Comparison of ENCODE assay signal across 8 mouse cellular contexts in the genomic region with DNA sequence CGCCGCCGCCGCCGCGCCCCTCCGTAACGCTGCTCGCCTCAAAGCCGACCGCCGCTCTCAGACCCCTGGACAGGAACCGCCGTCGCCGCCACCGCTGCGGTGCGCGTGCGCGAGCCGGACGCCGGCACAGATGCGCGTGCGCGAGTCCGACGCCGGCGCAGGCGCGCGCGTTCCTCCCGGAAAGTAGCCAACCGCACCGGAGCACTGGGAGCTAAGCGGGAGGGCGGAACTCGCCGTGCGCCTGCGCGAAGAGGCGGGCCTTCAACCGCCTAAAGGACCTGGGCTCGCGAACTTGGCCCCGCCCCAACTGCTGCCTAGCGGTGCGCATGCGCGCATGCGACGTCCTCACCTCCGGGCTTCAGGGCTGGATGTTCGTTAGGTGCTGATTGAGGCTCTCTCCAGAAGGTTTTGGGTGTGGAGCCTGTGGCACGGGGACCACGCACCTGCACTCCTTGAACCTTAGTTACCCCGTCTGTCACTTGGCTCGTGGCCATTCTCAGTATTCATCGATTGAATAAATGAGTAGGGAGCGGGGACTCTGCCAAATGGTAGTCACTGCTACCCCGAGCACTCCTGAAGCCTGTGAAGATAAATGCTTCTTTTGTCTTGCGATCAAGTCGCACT. TPM values are rescaled to one million over a fixed set of nuclear protein-coding genes. Genes with fewer than 3 reads are reported as not detected.
DNase-seq lines count a peak whose midpoint lies in the region; ATAC-seq lines count a peak whose summit lies in the region.

A gene (minus strand): TSS at position 85 of the 624 bp plus-strand sequence.

- peak within 1 kb of the TSS; percentile 99 for H3K4me3 ChIP-seq in lung, embryonic 16.5 days (ENCODE audit: low read length)

- peak; percentile 81 for DNase-seq in MEL-GATA-1-ER (ENCODE audit: extremely low read depth, low read depth)
- peak; percentile 100 for DNase-seq in cerebellum, adult 8-10 months
- DNase-seq in forelimb bud, embryonic 11.5 days (ENCODE audit: low read depth, low spot score) = peak; percentile 99
- peak; percentile 94 for DNase-seq in layer of hippocampus, adult 9-10 months (ENCODE audit: low spot score)
- peak; percentile 99 for DNase-seq in ovary, postnatal 10 days (ENCODE audit: low spot score)
- peak; percentile 99 to 100 for DNase-seq in thymus, postnatal 10 days (ENCODE audit: low spot score in 2 of 2)

- H3K27ac ChIP-seq in lung, embryonic 16.5 days (ENCODE audit: low read length) = peak within 1 kb of the TSS; percentile 90

- under 1% methylated on average over 46 of the region's 69 CpGs for WGBS in lung, embryonic 16.5 days

- ATAC-seq in hematopoietic stem cell, adult 5-6 weeks (replicated peaks in 1 of 2; ENCODE audit: insufficient read depth in 1 of 2, low FRiP score in 2 of 2, low TSS enrichment in 1 of 2, low read depth in 1 of 2, poor library complexity in 2 of 2, severe bottlenecking in 2 of 2) = peak; percentile 85 to 86
- ATAC-seq in lung, embryonic 16.5 days (ENCODE audit: low read depth) = peak; percentile 94

- no peaks in the 10 kb centered on the region for H3K36me3 ChIP-seq in lung, embryonic 16.5 days (ENCODE audit: control insufficient read depth, insufficient read depth, low read length)

- H3K4me2 ChIP-seq in lung, embryonic 16.5 days (ENCODE audit: low read depth, low read length) = peak within 1 kb of the TSS; percentile 86

- no peaks in the 10 kb centered on the region for H3K9me3 ChIP-seq in lung, embryonic 16.5 days (ENCODE audit: control insufficient read depth, low read length)

- peaks cover 30% of the 10 kb centered on the region for H3K4me1 ChIP-seq in lung, embryonic 16.5 days (replicated peaks; ENCODE audit: control insufficient read depth, insufficient read depth, low read length)

- peak within 1 kb of the TSS; percentile 99 for H3K9ac ChIP-seq in lung, embryonic 16.5 days (ENCODE audit: low read length)

- H3K27me3 ChIP-seq in lung, embryonic 16.5 days (ENCODE audit: control insufficient read depth, insufficient read depth, low read depth, low read length) = no peaks in the 10 kb centered on the region

RNA-seq across cellular contexts. Expression of the gene that starts here (rescaled TPM):
- total RNA-seq in hematopoietic stem cell, adult 5-6 weeks (2017) = 27.1 and 34.1 TPM in 2 replicates
- 8.7 and 10.5 TPM in 2 replicates for polyA plus RNA-seq in lung, embryonic 16.5 days (2015; fragmentation: Nextera tagmentation; extraction: Ambion mirVana)

Comparison
In these comparisons a context has a peak if more than half of its experiments do, and no peak if none do; other contexts are left out.
1. Peak in every context shown above with its lines: DNase-seq, ATAC-seq, H3K4me3 ChIP-seq and H3K27ac ChIP-seq.